Mouse (Mus musculus) hindbrain, embryonic 12.5 days (tissue): ENCODE measurements around the gene Tnip1. TPM values are rescaled to one million over a fixed set of nuclear protein-coding genes. Genes with fewer than 3 reads are reported as not detected.

Source experiments
- ATAC-seq: fragments of 200-750 bp; cut with Nextera tagmentation; 2 replicates; pipeline ENCODE4 v1.8.0; 2017; ENCODE audit warnings: moderate TSS enrichment; ENCODE audit not compliant: low FRiP score
- H3K27ac ChIP-seq: fragments of 300-500 bp; sonication (generic); 2 replicates; pipeline ENCODE4 v1.5.1; 2016; ENCODE audit warnings: mild to moderate bottlenecking
- H3K27me3 ChIP-seq: fragments of 300-500 bp; sonication (generic); 2 replicates; pipeline ENCODE4 v1.6.1; 2016; ENCODE audit warnings: mild to moderate bottlenecking
- H3K36me3 ChIP-seq: fragments of 300-500 bp; sonication (generic); 2 replicates; pipeline ENCODE4 v1.6.1; 2016; ENCODE audit warnings: mild to moderate bottlenecking
- H3K4me1 ChIP-seq: fragments of 300-500 bp; sonication (generic); 2 replicates; pipeline ENCODE4 v1.6.1; 2016
- H3K4me2 ChIP-seq: fragments of 300-500 bp; sonication (generic); replicated peaks from 2 replicates; pipeline ENCODE4 v1.6.1; 2016; ENCODE audit warnings: mild to moderate bottlenecking
- H3K4me3 ChIP-seq: fragments of 300-500 bp; sonication (generic); 2 replicates; pipeline ENCODE4 v1.5.1; 2016; ENCODE audit warnings: mild to moderate bottlenecking
- H3K9ac ChIP-seq: fragments of 300-500 bp; sonication (generic); 2 replicates; pipeline ENCODE4 v1.6.1; 2016; ENCODE audit warnings: mild to moderate bottlenecking, moderate library complexity
- H3K9me3 ChIP-seq: fragments of 300-500 bp; sonication (generic); replicated peaks from 2 replicates; pipeline ENCODE4 v1.6.1; 2016; ENCODE audit warnings: mild to moderate bottlenecking
- WGBS: fragments of 180-500 bp; shearing (Covaris S2); methylation state at CpG from one replicate; pipeline ENCODE4 v1.1.7; 2016; 5-methylcytosine and 5-hydroxymethylcytosine counted together
- polyA plus RNA-seq: library from polyadenylated mRNA; unstranded; fragments of >200 nt; fragmentation: Nextera tagmentation; extraction: Ambion mirVana; gene quantifications from 2 replicates; pipeline ENCODE4 v1.2.1, GENCODE M21; 2016

Gene Tnip1
- polyA plus RNA-seq, 1 experiment from 2014 or later, result 19.0 TPM

GRCm38 (mm10) chr11:54984085-54984484 lies 21.4 kb upstream of the Tnip1 start:
- no peak for ATAC-seq
- 3% methylated on average over 6 of the region's 6 CpGs for WGBS
- no peak overlapping the region for H3K4me2 ChIP-seq
- H3K4me3 ChIP-seq, result no peak overlapping the region
- no peak overlapping the region for H3K9ac ChIP-seq
- H3K27ac ChIP-seq, result no peak overlapping the region
- no peaks in the 10 kb centered on the region for H3K9me3 ChIP-seq
- peaks cover 10% of the 10 kb centered on the region for H3K36me3 ChIP-seq
- H3K27me3 ChIP-seq, result no peaks in the 10 kb centered on the region
- no peaks in the 10 kb centered on the region for H3K4me1 ChIP-seq

GRCm38 (mm10) chr11:54982520-54982919 lies 19.8 kb upstream of the Tnip1 start:
- H3K4me3 ChIP-seq, result no peak overlapping the region
- H3K4me1 ChIP-seq, result no peaks in the 10 kb centered on the region
- no peak for ATAC-seq
- no peak overlapping the region for H3K27ac ChIP-seq
- H3K36me3 ChIP-seq, result peaks cover 6% of the 10 kb centered on the region
- no peak overlapping the region for H3K9ac ChIP-seq
- H3K9me3 ChIP-seq, result no peaks in the 10 kb centered on the region
- no peak overlapping the region for H3K4me2 ChIP-seq
- H3K27me3 ChIP-seq, result no peaks in the 10 kb centered on the region
- 86% methylated on average over 6 of the region's 6 CpGs for WGBS

GRCm38 (mm10) chr11:54981630-54982029 lies 18.9 kb upstream of the Tnip1 start:
- H3K9ac ChIP-seq, result no peak overlapping the region
- H3K4me2 ChIP-seq, result no peak overlapping the region
- H3K9me3 ChIP-seq, result no peaks in the 10 kb centered on the region
- H3K4me1 ChIP-seq, result no peaks in the 10 kb centered on the region
- H3K27ac ChIP-seq, result no peak overlapping the region
- no peak for ATAC-seq
- WGBS, result 94% methylated on average over 4 of the region's 4 CpGs
- H3K36me3 ChIP-seq, result peaks cover 6% of the 10 kb centered on the region
- H3K4me3 ChIP-seq, result no peak overlapping the region
- H3K27me3 ChIP-seq, result no peaks in the 10 kb centered on the region

GRCm38 (mm10) chr11:54977385-54977937 lies 14.7 kb upstream of the Tnip1 start:
- Histone ChIP-seq H3K27me3 (no peaks in the 10 kb centered on the region), H3K4me2 (no peak overlapping the region), H3K4me1 (peaks cover 13% of the 10 kb centered on the region), H3K4me3 (no peak overlapping the region), H3K27ac (no peak overlapping the region), H3K9ac (no peak overlapping the region), H3K36me3 (peaks cover 6% of the 10 kb centered on the region), H3K9me3 (no peaks in the 10 kb centered on the region)
- ATAC-seq, result no peak
- 61% methylated on average over 6 of the region's 6 CpGs for WGBS

- no peak overlapping the region for H3K27ac ChIP-seq
- 96% methylated on average over 2 of the region's 2 CpGs for WGBS
- ATAC-seq, result no peak
- no peak overlapping the region for H3K4me3 ChIP-seq
- peaks cover 2% of the 10 kb centered on the region for H3K36me3 ChIP-seq
- H3K9ac ChIP-seq, result no peak overlapping the region
- H3K4me1 ChIP-seq, result peaks cover 13% of the 10 kb centered on the region
- no peaks in the 10 kb centered on the region for H3K9me3 ChIP-seq
- no peaks in the 10 kb centered on the region for H3K27me3 ChIP-seq
- H3K4me2 ChIP-seq, result no peak overlapping the region
Measured at GRCm38 (mm10) chr11:54976351-54976750, 13.6 kb upstream of the Tnip1 start.

- no peak overlapping the region for H3K4me3 ChIP-seq
- no peak overlapping the region for H3K27ac ChIP-seq
- ATAC-seq, result no peak
- H3K9ac ChIP-seq, result no peak overlapping the region
- no peaks in the 10 kb centered on the region; the same call in 1 of the 2 replicates for H3K36me3 ChIP-seq
- no peaks in the 10 kb centered on the region for H3K27me3 ChIP-seq
- peaks cover 13% of the 10 kb centered on the region for H3K4me1 ChIP-seq
- H3K9me3 ChIP-seq, result no peaks in the 10 kb centered on the region
- WGBS, result 92% methylated on average over 2 of the region's 2 CpGs
- no peak overlapping the region for H3K4me2 ChIP-seq
Measured at GRCm38 (mm10) chr11:54975756-54976155, 13.0 kb upstream of the Tnip1 start.

- Histone ChIP-seq H3K4me1 (peaks cover 13% of the 10 kb centered on the region), H3K9ac (no peak overlapping the region), H3K9me3 (no peaks in the 10 kb centered on the region), H3K36me3 (no peaks in the 10 kb centered on the region; the same call in 1 of the 2 replicates), H3K27ac (no peak overlapping the region), H3K4me2 (no peak overlapping the region), H3K4me3 (no peak overlapping the region), H3K27me3 (no peaks in the 10 kb centered on the region)
- ATAC-seq, result no peak
- 87% methylated on average over 5 of the region's 5 CpGs for WGBS
Measured at GRCm38 (mm10) chr11:54975340-54975739, 12.6 kb upstream of the Tnip1 start.

GRCm38 (mm10) chr11:54974639-54975038 lies 11.9 kb upstream of the Tnip1 start:
- no peak for ATAC-seq
- Histone ChIP-seq H3K9me3 (no peaks in the 10 kb centered on the region), H3K4me1 (peaks cover 13% of the 10 kb centered on the region), H3K27ac (no peak overlapping the region), H3K27me3 (no peaks in the 10 kb centered on the region), H3K4me2 (no peak overlapping the region), H3K9ac (no peak overlapping the region), H3K36me3 (no peaks in the 10 kb centered on the region; the same call in 1 of the 2 replicates), H3K4me3 (no peak overlapping the region)
- 90% methylated on average over 4 of the region's 4 CpGs for WGBS

- H3K27ac ChIP-seq, result no peak overlapping the region
- H3K36me3 ChIP-seq, result no peaks in the 10 kb centered on the region
- no peak for ATAC-seq
- peaks cover 13% of the 10 kb centered on the region for H3K4me1 ChIP-seq
- no peak overlapping the region for H3K4me2 ChIP-seq
- H3K9ac ChIP-seq, result no peak overlapping the region; the same call in 1 of the 2 replicates
- H3K4me3 ChIP-seq, result no peak overlapping the region
- H3K27me3 ChIP-seq, result no peaks in the 10 kb centered on the region
- 51% methylated on average over 8 of the region's 8 CpGs for WGBS
- no peaks in the 10 kb centered on the region for H3K9me3 ChIP-seq
Measured at GRCm38 (mm10) chr11:54973481-54974212, 10.9 kb upstream of the Tnip1 start.

GRCm38 (mm10) chr11:54972789-54973188 lies 10.1 kb upstream of the Tnip1 start:
- H3K4me2 ChIP-seq, result no peak overlapping the region
- H3K27me3 ChIP-seq, result no peaks in the 10 kb centered on the region
- no peak overlapping the region for H3K27ac ChIP-seq
- H3K9me3 ChIP-seq, result no peaks in the 10 kb centered on the region
- no peak overlapping the region for H3K9ac ChIP-seq
- no peaks in the 10 kb centered on the region for H3K36me3 ChIP-seq
- ATAC-seq, result no peak
- WGBS, result 81% methylated on average over 4 of the region's 6 CpGs
- H3K4me3 ChIP-seq, result no peak overlapping the region
- H3K4me1 ChIP-seq, result peaks cover 13% of the 10 kb centered on the region

- 69% methylated on average over 4 of the region's 4 CpGs for WGBS
Measured at GRCm38 (mm10) chr11:54972049-54972723, 9.5 kb upstream of the Tnip1 start.

GRCm38 (mm10) chr11:54971365-54972048 lies 8.8 kb upstream of the Tnip1 start:
- no peak for ATAC-seq

More at GRCm38 (mm10) chr11:54972049-54972723, 9.5 kb upstream of the Tnip1 start:
- Histone ChIP-seq H3K27ac (no peak overlapping the region), H3K36me3 (no peaks in the 10 kb centered on the region), H3K9ac (no peak overlapping the region), H3K27me3 (no peaks in the 10 kb centered on the region), H3K4me2 (no peak overlapping the region), H3K4me1 (peaks cover 13% of the 10 kb centered on the region), H3K9me3 (no peaks in the 10 kb centered on the region), H3K4me3 (no peak overlapping the region)
- ATAC-seq, result no peak

More at GRCm38 (mm10) chr11:54971365-54972048, 8.8 kb upstream of the Tnip1 start:
- WGBS, result 74% methylated on average over 8 of the region's 8 CpGs
- H3K36me3 ChIP-seq, result no peaks in the 10 kb centered on the region
- peaks cover 13% of the 10 kb centered on the region for H3K4me1 ChIP-seq
- no peak overlapping the region for H3K4me3 ChIP-seq
- no peaks in the 10 kb centered on the region for H3K9me3 ChIP-seq
- no peak overlapping the region for H3K9ac ChIP-seq
- no peak overlapping the region for H3K4me2 ChIP-seq
- no peak overlapping the region for H3K27ac ChIP-seq
- H3K27me3 ChIP-seq, result no peaks in the 10 kb centered on the region
